Mouse (Mus musculus) MEL (cell line): ENCODE results near the gene Gm26620. TPM values are rescaled to one million over a fixed set of nuclear protein-coding genes. Genes with fewer than 3 reads are reported as not detected.

Experiments used
- DNase-seq: peaks from one replicate; pipeline ENCODE4 v3.0.0; 2011; ENCODE audit warnings: low read depth, low spot score
- H3K27ac ChIP-seq: 2 replicates; pipeline ENCODE4 v1.5.1; 2012; ENCODE audit warnings: low read depth, mild to moderate bottlenecking, control low read depth, low read length, moderate library complexity; ENCODE audit not compliant: control insufficient read depth
- H3K27me3 ChIP-seq, 2 experiments: fragments of 150-350 bp in 1 of 2; sonication (generic) in 1 of 2; 2 replicates each; pipeline ENCODE4 v1.6.1; 2012; ENCODE audit warnings: low read length in 2 of 2, mild to moderate bottlenecking in 2 of 2, improper control_type of control experiment in 1 of 2, moderate library complexity in 1 of 2; ENCODE audit not compliant: insufficient read depth in 2 of 2, control insufficient read depth in 1 of 2
- H3K36me3 ChIP-seq, 2 experiments: 2 replicates each; pipeline ENCODE4 v1.6.1; 2012 to 2014; ENCODE audit warnings: low read length in 2 of 2, improper control_type of control experiment in 1 of 2, inconsistent platforms in 1 of 2, mild to moderate bottlenecking in 1 of 2; ENCODE audit not compliant: insufficient read depth in 2 of 2, control insufficient read depth in 1 of 2
- H3K4me1 ChIP-seq, 2 experiments: fragments of 150-350 bp in 1 of 2; sonication (generic) in 1 of 2; 2 replicates each; pipeline ENCODE4 v1.6.1; 2012; ENCODE audit warnings: low read length in 2 of 2, improper control_type of control experiment in 1 of 2, mild to moderate bottlenecking in 1 of 2; ENCODE audit not compliant: insufficient read depth in 2 of 2, control insufficient read depth in 1 of 2
- H3K4me3 ChIP-seq, 2 experiments: fragments of 150-350 bp in 1 of 2; sonication (generic) in 1 of 2; 2 replicates each; pipeline ENCODE4 v1.5.1; 2012; ENCODE audit warnings: low read depth in 2 of 2, low read length in 2 of 2, mild to moderate bottlenecking in 2 of 2, moderate library complexity in 2 of 2, control low read depth in 1 of 2, improper control_type of control experiment in 1 of 2; ENCODE audit not compliant: control insufficient read depth in 1 of 2, insufficient read depth in 1 of 2
- H3K79me2 ChIP-seq: 2 replicates; pipeline ENCODE4 v1.6.1; 2012; ENCODE audit warnings: mild to moderate bottlenecking, low read length, moderate library complexity; ENCODE audit not compliant: control insufficient read depth, poor library complexity, insufficient read depth
- H3K9ac ChIP-seq: 2 replicates; pipeline ENCODE4 v1.6.1; 2012; ENCODE audit warnings: low read depth, mild to moderate bottlenecking, control low read depth, low read length, moderate library complexity; ENCODE audit not compliant: control insufficient read depth, poor library complexity, severe bottlenecking
- H3K9me3 ChIP-seq: fragments of 150-350 bp; sonication (generic); replicated peaks from 2 replicates; pipeline ENCODE4 v1.6.1; 2012; ENCODE audit warnings: mild to moderate bottlenecking, low read length, improper control_type of control experiment, moderate library complexity; ENCODE audit not compliant: insufficient read depth
- E2F4 ChIP-seq: IDR thresholded peaks from 2 replicates; pipeline ENCODE4 v1.6.1; 2011; ENCODE audit warnings: low read depth, low read length, improper control_type of control experiment, borderline replicate concordance
- ELF1 ChIP-seq: IDR thresholded peaks from 2 replicates; pipeline ENCODE4 v1.6.1; 2014; ENCODE audit warnings: low read depth, mild to moderate bottlenecking, inconsistent platforms, low read length, improper control_type of control experiment, moderate library complexity
- ETS1 ChIP-seq: IDR thresholded peaks from 2 replicates; pipeline ENCODE4 v1.6.1; 2012; ENCODE audit warnings: low read depth, mild to moderate bottlenecking, inconsistent platforms, low read length, improper control_type of control experiment, moderate library complexity
- GABPA ChIP-seq: IDR thresholded peaks from 2 replicates; pipeline ENCODE4 v1.6.1; 2012; ENCODE audit warnings: low read depth, mild to moderate bottlenecking, inconsistent platforms, low read length, improper control_type of control experiment, moderate library complexity
- HCFC1 ChIP-seq: IDR thresholded peaks from 2 replicates; pipeline ENCODE4 v1.6.1; 2012; ENCODE audit warnings: low read depth, mild to moderate bottlenecking, inconsistent platforms, low read length, improper control_type of control experiment, moderate library complexity
- KAT2A ChIP-seq: conservative IDR thresholded peaks from 2 replicates; pipeline ENCODE4 v1.6.1; 2012; ENCODE audit warnings: low read depth, low read length, improper control_type of control experiment, inconsistent platforms
- MAFK ChIP-seq: IDR thresholded peaks from 2 replicates; pipeline ENCODE4 v1.6.1; 2011; ENCODE audit warnings: low read depth, mild to moderate bottlenecking, low read length, improper control_type of control experiment, borderline replicate concordance
- MAX ChIP-seq: IDR thresholded peaks from 2 replicates; pipeline ENCODE4 v1.6.1; 2011; ENCODE audit warnings: low read length, improper control_type of control experiment
- MAZ ChIP-seq: IDR thresholded peaks from 2 replicates; pipeline ENCODE4 v1.6.1; 2012; ENCODE audit warnings: low read depth, mild to moderate bottlenecking, inconsistent platforms, low read length, improper control_type of control experiment
- MEF2A ChIP-seq: IDR thresholded peaks from 2 replicates; pipeline ENCODE4 v1.6.1; 2014; ENCODE audit warnings: low read depth, mild to moderate bottlenecking, inconsistent platforms, low read length, improper control_type of control experiment; ENCODE audit not compliant: poor library complexity, insufficient replicate concordance, severe bottlenecking; ENCODE audit errors: extremely low read depth
- MYB ChIP-seq: IDR thresholded peaks from 2 replicates; pipeline ENCODE4 v1.6.1; 2011; ENCODE audit warnings: mild to moderate bottlenecking, low read depth, low read length, improper control_type of control experiment
- NELFE ChIP-seq: IDR thresholded peaks from 2 replicates; pipeline ENCODE4 v1.6.1; 2011; ENCODE audit warnings: low read depth, low read length, improper control_type of control experiment
- POLR2A ChIP-seq, 2 experiments: IDR thresholded peaks; 2 replicates each; pipeline ENCODE4 v1.6.1; 2011 to 2012; ENCODE audit warnings: low read length in 2 of 2, mild to moderate bottlenecking in 2 of 2, control low read depth in 1 of 2, improper control_type of control experiment in 1 of 2, low read depth in 1 of 2, moderate library complexity in 1 of 2; ENCODE audit not compliant: control insufficient read depth in 1 of 2, insufficient read depth in 1 of 2, poor library complexity in 1 of 2
- POLR2AphosphoS5 ChIP-seq: IDR thresholded peaks from 2 replicates; pipeline ENCODE4 v1.6.1; 2012; ENCODE audit warnings: low read depth, borderline replicate concordance, mild to moderate bottlenecking, inconsistent platforms, low read length, moderate library complexity, mixed read lengths
- RAD21 ChIP-seq: IDR thresholded peaks from 2 replicates; pipeline ENCODE4 v1.6.1; 2011; ENCODE audit warnings: mild to moderate bottlenecking, low read depth, low read length, improper control_type of control experiment
- SIN3A ChIP-seq: IDR thresholded peaks from 2 replicates; pipeline ENCODE4 v1.6.1; 2012; ENCODE audit warnings: low read length, improper control_type of control experiment, inconsistent platforms
- TCF12 ChIP-seq: IDR thresholded peaks from 2 replicates; pipeline ENCODE4 v1.6.1; 2014; ENCODE audit warnings: low read depth, mild to moderate bottlenecking, inconsistent platforms, low read length, improper control_type of control experiment, moderate library complexity
- UBTF ChIP-seq: IDR thresholded peaks from 2 replicates; pipeline ENCODE4 v1.6.1; 2012; ENCODE audit warnings: low read depth, mild to moderate bottlenecking, inconsistent platforms, low read length, improper control_type of control experiment, moderate library complexity, borderline replicate concordance; ENCODE audit not compliant: insufficient read depth
- USF1 ChIP-seq: IDR thresholded peaks from 2 replicates; pipeline ENCODE4 v1.6.1; 2014; ENCODE audit warnings: low read depth, mild to moderate bottlenecking, inconsistent platforms, low read length, improper control_type of control experiment, moderate library complexity
- USF2 ChIP-seq, 2 experiments: IDR thresholded peaks; 2 replicates each; pipeline ENCODE4 v1.6.1; 2011 to 2012; ENCODE audit warnings: improper control_type of control experiment in 2 of 2, low read length in 2 of 2, borderline replicate concordance in 1 of 2, inconsistent platforms in 1 of 2, low read depth in 1 of 2, mild to moderate bottlenecking in 1 of 2; ENCODE audit not compliant: insufficient read depth in 1 of 2
- ZMIZ1 ChIP-seq: IDR thresholded peaks from 2 replicates; pipeline ENCODE4 v1.6.1; 2012; ENCODE audit warnings: low read depth, mild to moderate bottlenecking, inconsistent platforms, low read length, improper control_type of control experiment, moderate library complexity
- polyA plus RNA-seq, 2 experiments: library from polyadenylated mRNA; stranded (reverse) in 1 of 2; unstranded in 1 of 2; fragments of >175 nt in 1 of 2; fragments of >200 nt in 1 of 2; gene quantifications; 2 replicates each; pipeline versions ENCODE4 v1.2.1 to v1.2.4; 2012; ENCODE audit warnings: low replicate concordance in 2 of 2, low read depth in 1 of 2; ENCODE audit not compliant: insufficient read length in 2 of 2, insufficient read depth in 1 of 2, missing spikeins in 1 of 2
- total RNA-seq: library from RNA; depleted of rRNA; stranded (reverse); fragments of 300-350 nt; gene quantifications from 2 replicates; pipeline ENCODE4 v1.2.3, GENCODE M21; 2012

The Gm26620 gene
- total and polyA plus RNA-seq, 3 experiments: 1.0 to 5.5 TPM; not detected in 1

GRCm38 (mm10) chr1:170868107-170868904 lies 16.6 kb upstream of the Gm26620 start (continued):
- TF ChIP-seq MAZ: no peak
- TF ChIP-seq KAT2A: peak; percentile 58; the same call in 1 of the 2 replicates
- TF ChIP-seq UBTF: no peak
- peak in 1 of 2 experiments; percentile 45; a peak in 1 of 4 replicates for TF ChIP-seq POLR2A (IDR thresholded peaks at IDR 0.05; ENCODE audit: control insufficient read depth in 1 of 2, insufficient read depth in 1 of 2, low read depth in 1 of 2, low read length in 2 of 2, poor library complexity in 1 of 2)
- TF ChIP-seq HCFC1: peak; percentile 88

- Histone ChIP-seq H3K4me1 (peaks cover 0 to 9% of the 10 kb centered on the region in 2 experiments; a peak in 1 of 4 replicates), H3K4me3 (peak overlapping the region; percentile 63 to 87), H3K9me3 (no peaks in the 10 kb centered on the region), H3K27ac (peak overlapping the region; percentile 58), H3K36me3 (peaks cover 0 to 23% of the 10 kb centered on the region in 2 experiments; a peak in 2 of 4 replicates), H3K9ac (peak overlapping the region; percentile 94)
- DNase-seq: no peak
- no peak for TF ChIP-seq ZMIZ1
- TF ChIP-seq POLR2AphosphoS5: no peak
- no peak for TF ChIP-seq ETS1
- no peak for TF ChIP-seq MAFK
- no peak for TF ChIP-seq E2F4
- TF ChIP-seq USF2 (IDR thresholded peaks at IDR 0.05; ENCODE audit: borderline replicate concordance in 1 of 2, insufficient read depth in 1 of 2, low read depth in 1 of 2, low read length in 2 of 2): no peak
- TF ChIP-seq SIN3A: no peak
- TF ChIP-seq USF1: no peak
- TF ChIP-seq MEF2A: no peak
- TF ChIP-seq, all 39 proteins: peak for 0
- H3K27me3 ChIP-seq: no peaks in the 10 kb centered on the region
- H3K79me2 ChIP-seq: peaks cover 25% of the 10 kb centered on the region
These were observed 16.0 kb upstream of the Gm26620 start for GRCm38 (mm10) chr1:170868905-170869283.

- no peaks in the 10 kb centered on the region for H3K9me3 ChIP-seq
- H3K4me3 ChIP-seq: no peak overlapping the region
- no peak overlapping the region for H3K27ac ChIP-seq
- DNase-seq: no peak
- peaks cover 5 to 19% of the 10 kb centered on the region in 2 experiments for H3K36me3 ChIP-seq
- TF ChIP-seq RAD21: no peak
- no peak for TF ChIP-seq MYB
- TF ChIP-seq GABPA: no peak
- TF ChIP-seq ETS1: no peak
- no peak for TF ChIP-seq ELF1
- no peak for TF ChIP-seq MAX
- no peak for TF ChIP-seq ZMIZ1
- TF ChIP-seq USF2 (IDR thresholded peaks at IDR 0.05; ENCODE audit: borderline replicate concordance in 1 of 2, insufficient read depth in 1 of 2, low read depth in 1 of 2, low read length in 2 of 2): no peak
- TF ChIP-seq NELFE: no peak
- TF ChIP-seq E2F4: no peak
- no peak for TF ChIP-seq MAZ
- TF ChIP-seq TCF12: no peak
- peaks cover 7 to 8% of the 10 kb centered on the region in 2 experiments for H3K4me1 ChIP-seq
- no peaks in the 10 kb centered on the region for H3K27me3 ChIP-seq
- peaks cover 11% of the 10 kb centered on the region for H3K79me2 ChIP-seq
- no peak overlapping the region for H3K9ac ChIP-seq
These were observed 13.5 kb upstream of the Gm26620 start for GRCm38 (mm10) chr1:170871402-170871801.
